Mouse (Mus musculus): Measurements from ENCODE around the gene Gm10277. TPM values are rescaled to one million over a fixed set of nuclear protein-coding genes. Genes with fewer than 3 reads are reported as not detected.
A peak's percentile ranks its signal among the peaks of the same experiment; 100 is the strongest.

Gene Gm10277
- not detected for total RNA-seq (2021)
- not detected in 2 replicates for polyA plus RNA-seq (2012; rRNA removed)
- long read RNA-seq: 0 reads

GRCm38 (mm10) chr11:77787707-77788106 lies at the start of gene Gm10277:
Gene Gm10277, minus strand, starts transcription at chr11:77787747.
- DNase-seq: peak; percentile 57

GRCm38 (mm10) chr11:77836751-77837150 lies 49.2 kb upstream of the Gm10277 start:
- DNase-seq: peak; percentile 69

- no peak for DNase-seq
These were observed 48.7 kb upstream of the Gm10277 start for GRCm38 (mm10) chr11:77836290-77836689.

GRCm38 (mm10) chr11:77835109-77835508 lies 47.6 kb upstream of the Gm10277 start:
- DNase-seq: no peak

- DNase-seq: no peak
These were observed 45.0 kb upstream of the Gm10277 start for GRCm38 (mm10) chr11:77832541-77832940.

- DNase-seq: no peak
These were observed 43.3 kb upstream of the Gm10277 start for GRCm38 (mm10) chr11:77830875-77831274.

- DNase-seq: no peak
These were observed 41.7 kb upstream of the Gm10277 start for GRCm38 (mm10) chr11:77829043-77829841.

- DNase-seq: no peak
These were observed 40.6 kb upstream of the Gm10277 start for GRCm38 (mm10) chr11:77828163-77828562.

- peak; percentile 62 for DNase-seq
These were observed 39.9 kb upstream of the Gm10277 start for GRCm38 (mm10) chr11:77827241-77827995.

GRCm38 (mm10) chr11:77826311-77826710 lies 38.8 kb upstream of the Gm10277 start:
- no peak for DNase-seq

- DNase-seq: peak; percentile 84
These were observed 38.3 kb upstream of the Gm10277 start for GRCm38 (mm10) chr11:77825853-77826252.

GRCm38 (mm10) chr11:77822781-77823180 lies 35.2 kb upstream of the Gm10277 start:
- peak; percentile 56 for DNase-seq

GRCm38 (mm10) chr11:77821648-77822047 lies 34.1 kb upstream of the Gm10277 start:
- DNase-seq: peak; percentile 57

GRCm38 (mm10) chr11:77816003-77816402 lies 28.5 kb upstream of the Gm10277 start:
- peak; percentile 80 for DNase-seq

GRCm38 (mm10) chr11:77813969-77814368 lies 26.4 kb upstream of the Gm10277 start:
- no peak for DNase-seq

GRCm38 (mm10) chr11:77810018-77810417 lies 22.5 kb upstream of the Gm10277 start:
- no peak for DNase-seq

- DNase-seq: no peak
These were observed 21.7 kb upstream of the Gm10277 start for GRCm38 (mm10) chr11:77809215-77809614.

GRCm38 (mm10) chr11:77808051-77808465 lies 20.5 kb upstream of the Gm10277 start:
- peak; percentile 74 for DNase-seq

GRCm38 (mm10) chr11:77806855-77807254 lies 19.3 kb upstream of the Gm10277 start:
- DNase-seq: peak; percentile 69

- no peak for DNase-seq
These were observed 18.7 kb upstream of the Gm10277 start for GRCm38 (mm10) chr11:77806218-77806617.

GRCm38 (mm10) chr11:77802341-77802865 lies 14.9 kb upstream of the Gm10277 start:
- DNase-seq: peak; percentile 56

- peak; percentile 86 for DNase-seq
These were observed 13.5 kb upstream of the Gm10277 start for GRCm38 (mm10) chr11:77800869-77801701.
